Mouse (Mus musculus): ENCODE results near the gene Fbxo28.
A peak's percentile ranks its signal among the peaks of the same experiment; 100 is the strongest.

The Fbxo28 gene

GRCm38 (mm10) chr1:182288601-182289000 lies 52.8 kb downstream of the Fbxo28 start:
- DNase-seq (ENCODE audit: low read depth, low spot score), result no peak

- no peak for DNase-seq (ENCODE audit: low read depth, low spot score)
Observed at GRCm38 (mm10) chr1:182287781-182288180, 53.6 kb downstream of the Fbxo28 start.

GRCm38 (mm10) chr1:182284795-182285194 lies 56.6 kb downstream of the Fbxo28 start:
- DNase-seq (ENCODE audit: low read depth, low spot score), result peak; percentile 65

GRCm38 (mm10) chr1:182283231-182283630 lies 58.2 kb downstream of the Fbxo28 start:
- peak; percentile 56 for DNase-seq (ENCODE audit: low read depth, low spot score)

- DNase-seq (ENCODE audit: low read depth, low spot score), result peak; percentile 96
Observed at GRCm38 (mm10) chr1:182282091-182283075, 59.0 kb downstream of the Fbxo28 start, which contains the start of gene Degs1. Gene Degs1, minus strand, starts transcription at chr1:182282804.

GRCm38 (mm10) chr1:182281251-182281711 lies 60.1 kb downstream of the Fbxo28 start:
- no peak for DNase-seq (ENCODE audit: low read depth, low spot score)

- no peak for DNase-seq (ENCODE audit: low read depth, low spot score)
Observed at GRCm38 (mm10) chr1:182280577-182280976, 60.9 kb downstream of the Fbxo28 start.

GRCm38 (mm10) chr1:182280046-182280445 lies 61.4 kb downstream of the Fbxo28 start:
- DNase-seq (ENCODE audit: low read depth, low spot score), result no peak

GRCm38 (mm10) chr1:182279436-182279835 lies 62.0 kb downstream of the Fbxo28 start:
- DNase-seq (ENCODE audit: low read depth, low spot score), result no peak

GRCm38 (mm10) chr1:182275109-182275508 lies 66.3 kb downstream of the Fbxo28 start:
- no peak for DNase-seq (ENCODE audit: low read depth, low spot score)

GRCm38 (mm10) chr1:182271632-182272031 lies 69.8 kb downstream of the Fbxo28 start:
- DNase-seq (ENCODE audit: low read depth, low spot score), result peak; percentile 86

GRCm38 (mm10) chr1:182271130-182271529 lies 70.3 kb downstream of the Fbxo28 start:
- DNase-seq (ENCODE audit: low read depth, low spot score), result peak; percentile 96

GRCm38 (mm10) chr1:182268317-182268716 lies 73.1 kb downstream of the Fbxo28 start:
- DNase-seq (ENCODE audit: low read depth, low spot score), result no peak

GRCm38 (mm10) chr1:182266028-182266525 lies 75.4 kb downstream of the Fbxo28 start:
- DNase-seq (ENCODE audit: low read depth, low spot score), result no peak
